Mouse (Mus musculus) frontal cortex, adult 2 months (tissue): ENCODE measurements around the gene Gsk3a. TPM values are rescaled to one million over a fixed set of nuclear protein-coding genes. Genes with fewer than 3 reads are reported as not detected.
A peak's percentile ranks its signal among the peaks of the same experiment; 100 is the strongest.

Experiments used
- DNase-seq, 2 experiments: peaks; one replicate each; pipeline ENCODE4 v3.0.0; 2022; ENCODE audit warnings: low spot score in 1 of 2; ENCODE audit errors: extremely low spot score in 1 of 2
- polyA plus RNA-seq: library from polyadenylated mRNA; depleted of rRNA; stranded (reverse); fragments of >200 nt; gene quantifications from 2 replicates; pipeline ENCODE4 v1.2.3, GENCODE M21; 2012

Gsk3a gene
- polyA plus RNA-seq, 1 experiment, result 241 TPM

GRCm38 (mm10) chr7:25227523-25228300 is 9.9 kb downstream of the Gsk3a start:
- peak in 1 of 2 experiments; percentile 42 for DNase-seq

- no peak for DNase-seq
Measured at GRCm38 (mm10) chr7:25222275-25222967, 15.2 kb downstream of the Gsk3a start.

DNA sequence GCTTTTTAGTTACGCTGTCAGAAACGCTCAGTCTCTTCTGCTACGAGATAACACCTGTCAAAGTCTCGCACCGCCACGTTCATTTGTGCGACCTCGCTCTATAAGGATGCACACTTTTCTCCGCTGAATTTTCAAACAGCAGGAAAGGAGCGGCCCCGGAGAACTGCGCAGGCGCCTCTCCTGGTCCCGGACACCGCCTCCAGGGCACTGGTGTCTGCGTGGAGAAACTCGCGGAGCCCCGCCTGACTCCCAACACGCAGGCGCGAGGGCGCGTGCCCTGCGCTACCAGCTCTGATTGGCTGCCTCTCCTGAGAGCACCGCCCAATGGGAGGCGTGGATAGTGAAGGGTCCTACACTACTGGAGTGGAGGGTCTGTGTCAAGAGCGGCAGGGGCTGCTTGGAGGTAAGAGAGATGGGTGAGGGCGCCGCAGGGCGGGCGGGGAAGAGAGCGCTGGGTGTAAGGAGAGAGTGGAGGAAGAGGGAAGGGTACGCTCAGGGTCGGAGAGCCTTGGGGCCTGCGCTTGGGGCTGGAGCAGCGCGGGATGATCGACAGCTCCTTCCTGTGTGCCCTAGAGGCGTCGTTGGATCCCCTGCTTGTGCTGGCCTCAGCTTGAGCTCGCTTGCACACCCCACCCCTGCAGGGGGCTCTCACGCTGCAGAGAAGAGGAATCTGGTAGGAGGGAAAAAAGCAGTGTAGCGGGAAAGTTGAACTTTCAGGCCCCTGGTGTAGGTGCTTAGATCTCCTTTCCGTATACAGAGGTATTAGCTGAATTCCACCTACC is 16.4 kb downstream of the Gsk3a start, which contains the start of gene Zfp526:
Gene Zfp526, plus strand, starts transcription at position 324 of the 782 bp plus-strand sequence.
- peak; percentile 95 to 98 for DNase-seq

GRCm38 (mm10) chr7:25220457-25221101 is 17.1 kb downstream of the Gsk3a start, which contains the start of gene Dedd2:
TSS of gene Dedd2 (minus strand) at chr7:25220615.
- DNase-seq, result peak in 1 of 2 experiments; percentile 25

DNA sequence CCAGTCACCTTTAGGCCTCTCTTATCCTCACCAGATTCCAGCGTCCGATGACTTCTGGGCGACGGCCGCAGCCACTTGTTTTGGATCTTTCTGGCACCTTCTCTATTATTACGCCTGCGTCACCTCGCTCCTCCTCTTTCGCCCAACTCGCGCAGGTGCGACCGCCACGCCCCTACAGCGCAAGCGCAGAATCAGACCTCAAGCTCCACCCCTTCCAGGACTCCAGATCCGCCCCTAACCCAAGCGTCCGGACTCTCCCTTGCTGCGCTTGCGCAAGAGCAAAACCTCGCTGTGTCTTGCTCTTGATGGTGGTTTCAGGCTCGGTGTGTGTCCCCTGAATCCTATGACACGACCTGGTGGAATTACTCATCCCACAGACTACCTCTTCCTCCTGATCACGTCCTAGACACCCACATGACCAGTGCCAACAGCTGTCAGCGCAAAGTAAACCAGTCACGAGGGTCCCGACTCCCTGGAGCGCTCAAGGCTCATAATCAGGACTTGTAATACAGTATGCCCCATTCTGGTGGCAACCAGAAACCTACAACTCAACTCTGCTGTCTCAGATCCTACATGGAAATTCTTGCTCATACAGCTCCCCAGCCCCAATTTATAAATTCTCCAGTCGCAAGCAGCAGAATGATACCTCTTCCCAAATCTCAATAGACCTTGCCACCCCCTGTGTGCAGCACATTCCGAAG is 17.7 kb downstream of the Gsk3a start:
- peak; percentile 93 to 97 for DNase-seq

DNA sequence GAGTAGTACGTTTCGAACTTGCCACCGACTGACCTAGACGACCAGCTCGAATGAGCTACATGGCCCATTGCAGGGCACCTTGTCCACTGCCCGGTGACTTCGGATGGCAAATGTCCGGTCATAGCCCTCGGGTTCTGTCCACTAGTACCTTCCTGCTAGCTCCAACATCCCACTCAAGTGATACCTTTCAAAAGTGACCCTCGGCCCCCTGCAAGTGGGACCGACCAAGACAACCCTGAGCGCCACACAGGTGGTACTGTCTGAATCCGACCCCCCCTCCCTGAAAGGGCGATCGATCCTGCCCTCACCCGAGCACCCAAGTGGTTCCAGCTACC is 18.3 kb downstream of the Gsk3a start:
- no peak for DNase-seq

GRCm38 (mm10) chr7:25218705-25219415 is 18.8 kb downstream of the Gsk3a start:
- peak in 1 of 2 experiments; percentile 50 for DNase-seq

- no peak for DNase-seq
Measured at GRCm38 (mm10) chr7:25217653-25218395, 19.8 kb downstream of the Gsk3a start.

GRCm38 (mm10) chr7:25214172-25214571 is 23.5 kb downstream of the Gsk3a start:
- no peak for DNase-seq

GRCm38 (mm10) chr7:25213099-25213498 is 24.6 kb downstream of the Gsk3a start:
- no peak for DNase-seq

DNA sequence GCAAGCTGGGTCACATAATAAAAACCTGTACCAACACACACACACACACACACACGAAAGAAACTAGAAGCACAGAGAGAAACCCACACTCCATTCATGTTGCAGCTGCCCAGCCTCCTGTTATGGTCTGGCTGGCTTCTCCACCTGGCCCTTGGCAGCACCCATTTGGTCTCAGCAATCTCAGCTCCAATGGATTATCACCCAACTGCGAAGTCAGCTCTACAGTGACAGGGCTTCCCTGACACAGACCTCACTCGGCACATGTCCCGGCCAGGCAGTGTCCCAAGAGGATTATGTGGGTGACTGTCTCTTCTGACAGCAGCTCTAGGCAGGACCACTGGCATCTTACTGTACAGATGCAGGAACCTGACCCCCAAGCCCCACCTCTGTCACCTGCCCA is 27.2 kb downstream of the Gsk3a start:
- no peak for DNase-seq

DNA sequence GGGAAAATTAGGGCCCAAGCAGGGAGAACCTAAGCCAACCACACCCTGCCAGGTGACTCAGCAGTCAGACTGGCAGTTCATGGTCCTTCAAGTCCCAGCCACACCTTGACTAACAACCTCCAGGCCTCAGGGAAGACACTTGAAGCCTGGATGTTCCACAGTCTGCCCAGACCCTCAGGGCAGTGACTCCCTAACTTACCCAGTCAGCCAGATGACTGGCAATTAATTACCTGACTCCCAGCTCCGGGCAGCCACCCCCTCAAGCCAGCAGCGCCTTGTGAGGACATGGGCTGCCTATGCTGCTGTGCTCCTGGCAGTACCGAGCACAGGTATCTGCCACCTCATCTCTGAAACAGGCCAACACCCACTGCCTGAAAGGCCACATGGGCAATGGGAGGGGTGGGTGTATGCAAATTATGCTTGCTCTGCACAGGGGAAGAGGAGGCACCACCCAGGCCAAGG is 28.5 kb downstream of the Gsk3a start:
- no peak for DNase-seq

GRCm38 (mm10) chr7:25206094-25206830 is 31.4 kb downstream of the Gsk3a start:
- no peak for DNase-seq

- DNase-seq, result no peak
Measured at GRCm38 (mm10) chr7:25205355-25206093, 32.1 kb downstream of the Gsk3a start.

DNA sequence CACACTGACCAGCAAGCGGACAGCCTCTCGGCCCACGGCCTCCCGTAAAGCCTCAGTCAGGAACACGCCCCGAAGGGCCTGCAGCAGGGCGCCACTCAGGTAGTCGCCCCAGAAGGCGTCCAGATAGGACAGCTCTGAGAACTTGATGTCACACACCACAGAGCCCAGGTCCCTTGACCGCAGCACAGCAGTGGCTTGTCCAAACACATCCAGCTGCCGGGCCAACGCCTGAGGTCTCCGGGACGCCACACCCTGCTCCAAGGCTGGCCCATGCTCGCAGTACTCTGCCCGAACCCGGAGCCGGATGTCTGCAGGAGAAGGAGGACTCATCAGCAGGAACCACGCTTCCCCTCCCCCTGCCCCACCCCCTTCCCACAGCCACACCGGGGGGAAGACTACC is 34.0 kb downstream of the Gsk3a start:
- DNase-seq, result no peak

DNA sequence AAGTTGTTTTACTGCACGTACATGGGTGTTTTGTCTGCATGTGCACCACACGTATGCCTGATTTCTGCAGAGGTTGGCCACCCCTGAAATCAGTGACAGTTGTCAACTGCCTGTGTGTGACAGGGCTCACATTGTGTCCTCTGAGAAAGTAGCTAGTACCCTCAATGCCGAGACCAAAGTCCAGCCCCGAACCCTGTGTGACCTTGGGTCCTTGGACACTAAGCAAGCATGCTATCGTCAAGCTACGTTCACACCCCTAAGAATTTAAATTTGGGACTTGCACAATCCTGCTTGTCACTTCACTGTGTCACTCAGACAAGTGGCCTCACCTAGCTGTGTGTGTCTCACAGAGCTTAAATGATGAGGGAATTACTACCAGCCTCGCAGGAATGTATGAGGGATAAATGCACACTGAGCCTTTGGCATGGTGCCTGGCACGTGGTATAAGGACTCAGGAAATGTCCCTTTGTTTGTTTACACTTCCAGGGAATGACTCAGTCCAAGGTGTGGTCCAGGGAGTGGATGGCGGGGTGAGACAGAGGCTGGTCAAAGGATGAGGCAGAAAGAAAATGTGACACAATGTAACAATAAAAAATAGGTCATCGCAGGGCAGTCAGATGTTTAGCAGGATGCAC is 40.1 kb downstream of the Gsk3a start:
- no peak for DNase-seq

- no peak for DNase-seq
Measured at GRCm38 (mm10) chr7:25196107-25196506, 41.5 kb downstream of the Gsk3a start.
